Mouse (Mus musculus) intestine, embryonic 15.5 days (tissue): Measurements from ENCODE around the gene Gm8994. TPM values are rescaled to one million over a fixed set of nuclear protein-coding genes. Genes with fewer than 3 reads are reported as not detected.
"Not testable (repeated sequence)": the region's sequence is repeated elsewhere in the genome, so short reads cannot be mapped to it uniquely, and the experiment has no call there.

ENCODE experiments used
- ATAC-seq: fragments of 200-750 bp; cut with Nextera tagmentation; 2 replicates; pipeline ENCODE4 v1.8.0; 2017; ENCODE audit warnings: moderate TSS enrichment, moderate library complexity
- H3K27ac ChIP-seq: fragments of 300-500 bp; sonication (generic); 2 replicates; pipeline ENCODE4 v1.5.1; 2015; ENCODE audit warnings: mild to moderate bottlenecking, inconsistent platforms
- H3K27me3 ChIP-seq: fragments of 300-500 bp; sonication (generic); replicated peaks from 2 replicates; pipeline ENCODE4 v1.6.1; 2015; ENCODE audit warnings: inconsistent platforms
- H3K36me3 ChIP-seq: fragments of 300-500 bp; sonication (generic); 2 replicates; pipeline ENCODE4 v1.6.1; 2015; ENCODE audit warnings: inconsistent platforms
- H3K4me1 ChIP-seq: fragments of 300-500 bp; sonication (generic); replicated peaks from 2 replicates; pipeline ENCODE4 v1.6.1; 2015; ENCODE audit warnings: inconsistent platforms
- H3K4me2 ChIP-seq: fragments of 300-500 bp; sonication (generic); replicated peaks from 2 replicates; pipeline ENCODE4 v1.6.1; 2015; ENCODE audit warnings: mild to moderate bottlenecking, inconsistent platforms
- H3K4me3 ChIP-seq: fragments of 300-500 bp; sonication (generic); replicated peaks from 2 replicates; pipeline ENCODE4 v1.5.1; 2015; ENCODE audit warnings: inconsistent platforms
- H3K9ac ChIP-seq: fragments of 300-500 bp; sonication (generic); 2 replicates; pipeline ENCODE4 v1.6.1; 2015; ENCODE audit warnings: inconsistent platforms
- H3K9me3 ChIP-seq: fragments of 300-500 bp; sonication (generic); 2 replicates; pipeline ENCODE4 v1.6.1; 2016; ENCODE audit warnings: inconsistent platforms
- WGBS: fragments of 180-500 bp; shearing (Covaris S2); methylation state at CpG from one replicate; pipeline ENCODE4 v1.1.7; 2015; 5-methylcytosine and 5-hydroxymethylcytosine counted together
- polyA plus RNA-seq: library from polyadenylated mRNA; unstranded; fragments of >200 nt; fragmentation: Nextera tagmentation; extraction: Ambion mirVana; gene quantifications from 2 replicates; pipeline ENCODE4 v1.2.1, GENCODE M21; 2015

The Gm8994 gene
- polyA plus RNA-seq: not detected in 2 replicates

GRCm38 (mm10) chr6:136327239-136327638 lies at the start of gene Gm8994:
Gene Gm8994 (plus strand): TSS chr6:136327539.
- H3K4me2 ChIP-seq, H3K4me3 ChIP-seq, H3K36me3 ChIP-seq, H3K27ac ChIP-seq, ATAC-seq, H3K9me3 ChIP-seq, H3K27me3 ChIP-seq, H3K9ac ChIP-seq, H3K4me1 ChIP-seq: not testable (repeated sequence)
- WGBS: 93% methylated on average over 4 of the region's 4 CpGs

- H3K27ac ChIP-seq: no peak overlapping the region
- no peak for ATAC-seq
- WGBS: 43% methylated on average over 4 of the region's 4 CpGs
- H3K4me1 ChIP-seq: 0 out of 2 replicates have a peak, but pooled peaks cover 2% of the 10 kb centered on the region
- H3K9ac ChIP-seq: no peak overlapping the region
- no peak overlapping the region for H3K4me3 ChIP-seq
- H3K9me3 ChIP-seq: no peaks in the 10 kb centered on the region
- H3K36me3 ChIP-seq: no peaks in the 10 kb centered on the region
- no peaks in the 10 kb centered on the region for H3K27me3 ChIP-seq
- no peak overlapping the region for H3K4me2 ChIP-seq
Measured at GRCm38 (mm10) chr6:136277685-136278084, 49.7 kb upstream of the Gm8994 start.

GRCm38 (mm10) chr6:136284565-136284964 lies 42.8 kb upstream of the Gm8994 start:
- no peak overlapping the region for H3K9ac ChIP-seq
- no peaks in the 10 kb centered on the region for H3K36me3 ChIP-seq
- no peak for ATAC-seq
- H3K4me2 ChIP-seq: no peak overlapping the region
- no peaks in the 10 kb centered on the region for H3K4me1 ChIP-seq
- no peaks in the 10 kb centered on the region for H3K27me3 ChIP-seq
- H3K9me3 ChIP-seq: no peaks in the 10 kb centered on the region
- no peak overlapping the region for H3K4me3 ChIP-seq
- WGBS: 82% methylated on average over 8 of the region's 8 CpGs
- no peak overlapping the region for H3K27ac ChIP-seq

- Histone ChIP-seq H3K4me3 (no peak overlapping the region), H3K27me3 (no peaks in the 10 kb centered on the region), H3K9ac (no peak overlapping the region), H3K27ac (no peak overlapping the region), H3K9me3 (no peaks in the 10 kb centered on the region), H3K4me2 (no peak overlapping the region), H3K36me3 (no peaks in the 10 kb centered on the region), H3K4me1 (no peaks in the 10 kb centered on the region)
- no peak for ATAC-seq
- 83% methylated on average over 11 of the region's 11 CpGs for WGBS
Measured at GRCm38 (mm10) chr6:136286180-136286579, 41.2 kb upstream of the Gm8994 start.

- Histone ChIP-seq H3K4me3 (no peak overlapping the region), H3K9ac (no peak overlapping the region), H3K4me2 (no peak overlapping the region), H3K9me3 (no peaks in the 10 kb centered on the region), H3K4me1 (no peaks in the 10 kb centered on the region), H3K36me3 (no peaks in the 10 kb centered on the region), H3K27me3 (no peaks in the 10 kb centered on the region), H3K27ac (no peak overlapping the region)
- WGBS: 72% methylated on average over 4 of the region's 4 CpGs
- ATAC-seq: no peak
Measured at GRCm38 (mm10) chr6:136286589-136286988, 40.8 kb upstream of the Gm8994 start.

- no peak overlapping the region for H3K27ac ChIP-seq
- ATAC-seq: no peak
- H3K36me3 ChIP-seq: no peaks in the 10 kb centered on the region
- no peak overlapping the region for H3K9ac ChIP-seq
- H3K4me3 ChIP-seq: no peak overlapping the region
- H3K4me1 ChIP-seq: no peaks in the 10 kb centered on the region
- 91% methylated on average over 3 of the region's 3 CpGs for WGBS
- no peaks in the 10 kb centered on the region for H3K27me3 ChIP-seq
- H3K9me3 ChIP-seq: no peaks in the 10 kb centered on the region
- H3K4me2 ChIP-seq: no peak overlapping the region
Measured at GRCm38 (mm10) chr6:136291424-136291823, 35.9 kb upstream of the Gm8994 start.

- Histone ChIP-seq H3K9me3 (no peaks in the 10 kb centered on the region), H3K4me2 (peak overlapping the region; percentile 30; the same call in 1 of the 2 replicates), H3K4me1 (no peaks in the 10 kb centered on the region), H3K27ac (no peak overlapping the region), H3K36me3 (no peaks in the 10 kb centered on the region), H3K27me3 (no peaks in the 10 kb centered on the region), H3K4me3 (no peak overlapping the region), H3K9ac (no peak overlapping the region)
- ATAC-seq: peak; percentile 85
- WGBS: 55% methylated on average over 11 of the region's 11 CpGs
Measured at GRCm38 (mm10) chr6:136291951-136292714, 35.2 kb upstream of the Gm8994 start.

GRCm38 (mm10) chr6:136293700-136294099 lies 33.6 kb upstream of the Gm8994 start:
- H3K27ac ChIP-seq: no peak overlapping the region
- H3K4me2 ChIP-seq: no peak overlapping the region
- no peaks in the 10 kb centered on the region for H3K4me1 ChIP-seq
- no peaks in the 10 kb centered on the region for H3K27me3 ChIP-seq
- no peak for ATAC-seq
- no peak overlapping the region for H3K9ac ChIP-seq
- WGBS: 86% methylated on average over 6 of the region's 6 CpGs
- H3K36me3 ChIP-seq: no peaks in the 10 kb centered on the region
- no peaks in the 10 kb centered on the region for H3K9me3 ChIP-seq
- no peak overlapping the region for H3K4me3 ChIP-seq

- H3K4me1 ChIP-seq: no peaks in the 10 kb centered on the region
- no peaks in the 10 kb centered on the region for H3K36me3 ChIP-seq
- H3K9me3 ChIP-seq: no peaks in the 10 kb centered on the region
- no peak overlapping the region for H3K4me2 ChIP-seq
- no peak overlapping the region for H3K9ac ChIP-seq
- H3K27ac ChIP-seq: no peak overlapping the region
- H3K27me3 ChIP-seq: no peaks in the 10 kb centered on the region
- 79% methylated on average over 4 of the region's 4 CpGs for WGBS
- ATAC-seq: no peak
- H3K4me3 ChIP-seq: no peak overlapping the region
Measured at GRCm38 (mm10) chr6:136295821-136296220, 31.5 kb upstream of the Gm8994 start.

- H3K36me3 ChIP-seq: no peaks in the 10 kb centered on the region
Measured at GRCm38 (mm10) chr6:136296251-136296650, 31.1 kb upstream of the Gm8994 start.

GRCm38 (mm10) chr6:136303514-136303913 lies 23.8 kb upstream of the Gm8994 start:
- no peak overlapping the region for H3K4me2 ChIP-seq
- no peaks in the 10 kb centered on the region for H3K36me3 ChIP-seq
- H3K4me1 ChIP-seq: no peaks in the 10 kb centered on the region
- no peak overlapping the region for H3K4me3 ChIP-seq
- H3K27ac ChIP-seq: no peak overlapping the region
- no peaks in the 10 kb centered on the region for H3K27me3 ChIP-seq
- ATAC-seq: no peak
- no peak overlapping the region for H3K9ac ChIP-seq
- H3K9me3 ChIP-seq: no peaks in the 10 kb centered on the region

More at GRCm38 (mm10) chr6:136296251-136296650, 31.1 kb upstream of the Gm8994 start:
- H3K27me3 ChIP-seq: no peaks in the 10 kb centered on the region
- no peaks in the 10 kb centered on the region for H3K9me3 ChIP-seq
- no peak overlapping the region for H3K27ac ChIP-seq
- H3K4me1 ChIP-seq: no peaks in the 10 kb centered on the region
- H3K4me2 ChIP-seq: no peak overlapping the region
- ATAC-seq: no peak
- 78% methylated on average over 2 of the region's 2 CpGs for WGBS
- H3K9ac ChIP-seq: no peak overlapping the region
- no peak overlapping the region for H3K4me3 ChIP-seq

GRCm38 (mm10) chr6:136304369-136304988 lies 22.9 kb upstream of the Gm8994 start:
- no peaks in the 10 kb centered on the region for H3K4me1 ChIP-seq
- H3K27ac ChIP-seq: no peak overlapping the region
- no peak overlapping the region for H3K4me2 ChIP-seq
- 83% methylated on average over 11 of the region's 11 CpGs for WGBS
- H3K27me3 ChIP-seq: no peaks in the 10 kb centered on the region
- ATAC-seq: no peak
- H3K4me3 ChIP-seq: no peak overlapping the region
- no peak overlapping the region for H3K9ac ChIP-seq
- no peaks in the 10 kb centered on the region for H3K36me3 ChIP-seq
- H3K9me3 ChIP-seq: no peaks in the 10 kb centered on the region

GRCm38 (mm10) chr6:136309487-136309886 lies 17.9 kb upstream of the Gm8994 start:
- H3K9ac ChIP-seq: no peak overlapping the region
- no peak overlapping the region for H3K27ac ChIP-seq
- WGBS: 82% methylated on average over 2 of the region's 2 CpGs
- H3K9me3 ChIP-seq: no peaks in the 10 kb centered on the region
- no peak overlapping the region for H3K4me3 ChIP-seq
- no peaks in the 10 kb centered on the region for H3K36me3 ChIP-seq
- no peaks in the 10 kb centered on the region for H3K27me3 ChIP-seq
- no peaks in the 10 kb centered on the region for H3K4me1 ChIP-seq
- no peak overlapping the region for H3K4me2 ChIP-seq
- no peak for ATAC-seq
